Mouse (Mus musculus) layer of hippocampus, adult 8-10 months (tissue): Measurements from ENCODE around the gene Pi4k2a. TPM values are rescaled to one million over a fixed set of nuclear protein-coding genes. Genes with fewer than 3 reads are reported as not detected.

ENCODE experiments used
- DNase-seq, 2 experiments: peaks; one replicate each; pipeline ENCODE4 v3.0.0; 2022; ENCODE audit warnings: low spot score in 2 of 2
- total RNA-seq, 4 experiments: library from RNA; stranded (reverse); gene quantifications; 2 replicates each; pipeline ENCODE4 v1.2.4; 2022

Gene Pi4k2a
- total RNA-seq, 4 experiments from 2014 or later, result 64.8 to 71.3 (median 69.0) TPM

GRCm38 (mm10) chr19:42135070-42135469 lies 44.8 kb downstream of the Pi4k2a start:
- DNase-seq, result no peak

GRCm38 (mm10) chr19:42136126-42136525 lies 45.9 kb downstream of the Pi4k2a start:
- no peak for DNase-seq

- no peak for DNase-seq
These were observed 47.0 kb downstream of the Pi4k2a start for GRCm38 (mm10) chr19:42137167-42137672.

- no peak for DNase-seq
These were observed 48.4 kb downstream of the Pi4k2a start for GRCm38 (mm10) chr19:42138517-42139285.

GRCm38 (mm10) chr19:42139724-42140517 lies 49.7 kb downstream of the Pi4k2a start:
- DNase-seq, result no peak

GRCm38 (mm10) chr19:42141998-42142397 lies 51.7 kb downstream of the Pi4k2a start:
- no peak for DNase-seq

- DNase-seq, result no peak
These were observed 52.5 kb downstream of the Pi4k2a start for GRCm38 (mm10) chr19:42142757-42143156.

- DNase-seq, result no peak
These were observed 53.8 kb downstream of the Pi4k2a start for GRCm38 (mm10) chr19:42144067-42144466.

- peak in 1 of 2 experiments; percentile 90 for DNase-seq
These were observed 54.4 kb downstream of the Pi4k2a start for GRCm38 (mm10) chr19:42144541-42145167.

- no peak for DNase-seq
These were observed 54.9 kb downstream of the Pi4k2a start for GRCm38 (mm10) chr19:42145210-42145609.

- no peak for DNase-seq
These were observed 55.5 kb downstream of the Pi4k2a start for GRCm38 (mm10) chr19:42145731-42146130.

- no peak for DNase-seq
These were observed 56.2 kb downstream of the Pi4k2a start for GRCm38 (mm10) chr19:42146276-42147010.

GRCm38 (mm10) chr19:42147170-42147768 lies 57.0 kb downstream of the Pi4k2a start, which contains the start of gene Marveld1:
Marveld1 (plus strand) TSS chr19:42147400.
- DNase-seq, result no peak

GRCm38 (mm10) chr19:42147769-42148568 lies 57.7 kb downstream of the Pi4k2a start:
- peak in 1 of 2 experiments; percentile 40 for DNase-seq

- DNase-seq, result no peak
These were observed 58.2 kb downstream of the Pi4k2a start for GRCm38 (mm10) chr19:42148569-42148860.

GRCm38 (mm10) chr19:42151990-42152389 lies 61.7 kb downstream of the Pi4k2a start:
- peak; percentile 80 to 93 for DNase-seq

GRCm38 (mm10) chr19:42157493-42158237 lies 67.4 kb downstream of the Pi4k2a start:
- DNase-seq, result no peak

- DNase-seq, result no peak
These were observed 68.2 kb downstream of the Pi4k2a start for GRCm38 (mm10) chr19:42158246-42159017.
